Mouse (Mus musculus) brown adipose tissue, adult 24 weeks (tissue): ENCODE results near the gene Cnot11. TPM values are rescaled to one million over a fixed set of nuclear protein-coding genes. Genes with fewer than 3 reads are reported as not detected.

Experiments used
- H3K27ac ChIP-seq: fragments of 200-500 bp; replicated peaks from 2 replicates; pipeline ENCODE4 v1.5.1; 2012; ENCODE audit warnings: low read depth, mild to moderate bottlenecking, low read length
- H3K4me1 ChIP-seq: fragments of 200-500 bp; 2 replicates; pipeline ENCODE4 v1.6.1; 2012; ENCODE audit warnings: low read length, mixed read lengths; ENCODE audit not compliant: control insufficient read depth, insufficient read depth, insufficient read length
- H3K4me3 ChIP-seq: fragments of 200-500 bp; 2 replicates; pipeline ENCODE4 v1.5.1; 2012; ENCODE audit warnings: low read depth, mild to moderate bottlenecking, low read length, moderate library complexity; ENCODE audit not compliant: insufficient read depth
- polyA plus RNA-seq: library from polyadenylated mRNA; stranded (reverse); fragments of >200 nt; gene quantifications from 2 replicates; pipeline ENCODE4 v1.2.4, GENCODE M21; 2012; ENCODE audit not compliant: missing spikeins, insufficient read depth, insufficient read length

Gene Cnot11
- polyA plus RNA-seq, 1 experiment, result 9.6 TPM

DNA sequence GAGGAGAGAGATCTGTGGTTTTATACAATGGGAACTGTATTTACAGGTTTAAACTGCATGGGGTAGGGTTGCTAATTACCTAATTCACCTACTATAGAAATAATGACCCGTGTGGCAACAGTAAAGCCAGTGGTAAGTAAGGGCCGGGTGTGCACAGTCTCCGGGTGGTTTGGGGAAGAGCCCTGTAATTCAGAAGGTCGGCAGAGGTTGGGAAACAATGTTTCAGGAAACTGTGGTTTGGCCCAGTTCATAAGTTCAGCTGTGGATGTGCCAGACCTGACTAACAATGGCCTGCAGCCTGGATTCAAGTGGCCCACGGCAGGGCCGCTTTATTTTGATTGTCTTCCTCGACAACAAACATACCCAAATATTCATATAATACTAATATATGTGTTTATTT lies 9.0 kb upstream of the Cnot11 start:
- H3K4me3 ChIP-seq, result no peak overlapping the region
- no peak overlapping the region for H3K27ac ChIP-seq
- no peaks in the 10 kb centered on the region for H3K4me1 ChIP-seq

DNA sequence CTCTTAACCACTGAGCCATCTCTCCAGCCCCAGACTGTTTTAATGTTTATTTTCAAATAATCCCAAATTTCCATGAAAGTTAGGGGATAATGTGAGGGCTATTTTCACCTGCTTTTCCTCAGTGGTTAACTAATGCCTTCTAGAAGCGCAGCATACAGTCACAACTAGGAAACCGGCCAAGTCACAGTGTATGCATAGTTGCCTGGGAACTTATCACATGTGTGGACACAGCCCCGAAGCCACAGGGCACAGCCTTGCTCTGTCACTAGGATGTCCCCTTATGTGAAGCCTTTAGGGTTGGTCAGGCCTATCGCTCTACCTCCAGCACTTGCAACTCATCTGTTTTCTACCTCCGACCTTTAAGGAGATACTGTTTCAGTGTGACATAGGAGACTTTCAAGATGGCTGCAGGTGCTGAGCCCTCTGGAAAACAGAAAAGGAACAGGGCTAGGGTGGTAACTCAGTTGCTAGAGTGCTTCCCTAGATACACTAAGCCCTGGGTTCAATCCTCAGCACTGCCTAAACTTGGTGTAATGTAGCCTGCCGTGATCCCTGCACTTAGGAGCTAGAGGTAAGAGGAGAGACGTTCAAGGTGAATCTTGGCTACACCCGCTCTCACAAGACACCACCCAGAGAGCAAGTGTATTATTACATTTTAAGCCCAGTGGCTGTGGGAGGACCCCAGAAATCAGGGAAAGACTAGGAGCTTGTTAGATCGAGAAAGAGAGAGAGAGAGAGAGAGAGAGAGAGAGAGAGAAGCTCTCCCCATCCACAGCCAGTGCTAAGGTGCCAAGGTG lies 8.2 kb upstream of the Cnot11 start:
- Histone ChIP-seq H3K4me1 (no peaks in the 10 kb centered on the region), H3K27ac (no peak overlapping the region), H3K4me3 (no peak overlapping the region)

DNA sequence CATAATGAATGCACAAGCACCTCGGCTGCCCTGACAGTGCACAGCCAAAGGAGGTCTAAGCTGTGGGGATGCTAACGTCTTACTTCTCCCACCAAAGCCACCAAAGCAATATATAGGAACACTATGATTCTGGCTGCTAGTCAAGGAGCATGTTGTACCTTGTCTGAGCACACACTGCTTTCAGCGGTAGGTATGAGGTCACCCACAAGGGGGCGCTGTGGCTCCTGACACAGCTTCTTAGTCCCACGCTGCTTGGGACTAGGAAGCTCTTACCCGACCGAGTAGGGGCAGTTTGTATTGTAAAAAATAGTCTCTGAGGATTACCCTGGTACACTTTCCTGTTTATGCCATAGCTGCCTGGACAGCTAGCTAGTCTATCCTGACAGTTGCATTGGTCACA lies 7.4 kb upstream of the Cnot11 start:
- Histone ChIP-seq H3K27ac (no peak overlapping the region), H3K4me3 (no peak overlapping the region), H3K4me1 (no peaks in the 10 kb centered on the region)

DNA sequence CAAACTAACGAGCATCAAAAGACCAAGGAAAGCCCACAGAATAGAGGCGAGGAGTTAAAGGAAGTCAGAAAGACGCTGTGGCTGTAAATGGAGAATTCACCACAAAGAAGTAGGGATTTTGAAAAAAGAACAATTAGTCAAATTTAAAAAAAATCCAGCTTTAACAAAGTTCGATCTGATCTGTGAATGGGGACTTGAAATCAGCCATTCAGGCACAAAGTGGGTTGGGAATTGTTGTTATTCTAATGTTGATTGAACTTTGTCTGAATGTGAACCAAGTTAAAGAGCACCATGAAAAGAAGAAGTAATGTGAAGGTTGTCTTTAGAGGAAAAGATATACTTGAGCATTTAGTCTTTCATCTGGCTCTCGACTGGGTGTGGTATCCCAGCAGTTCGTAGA lies 6.5 kb upstream of the Cnot11 start:
- H3K4me1 ChIP-seq, result no peaks in the 10 kb centered on the region
- H3K4me3 ChIP-seq, result no peak overlapping the region
- H3K27ac ChIP-seq, result no peak overlapping the region

DNA sequence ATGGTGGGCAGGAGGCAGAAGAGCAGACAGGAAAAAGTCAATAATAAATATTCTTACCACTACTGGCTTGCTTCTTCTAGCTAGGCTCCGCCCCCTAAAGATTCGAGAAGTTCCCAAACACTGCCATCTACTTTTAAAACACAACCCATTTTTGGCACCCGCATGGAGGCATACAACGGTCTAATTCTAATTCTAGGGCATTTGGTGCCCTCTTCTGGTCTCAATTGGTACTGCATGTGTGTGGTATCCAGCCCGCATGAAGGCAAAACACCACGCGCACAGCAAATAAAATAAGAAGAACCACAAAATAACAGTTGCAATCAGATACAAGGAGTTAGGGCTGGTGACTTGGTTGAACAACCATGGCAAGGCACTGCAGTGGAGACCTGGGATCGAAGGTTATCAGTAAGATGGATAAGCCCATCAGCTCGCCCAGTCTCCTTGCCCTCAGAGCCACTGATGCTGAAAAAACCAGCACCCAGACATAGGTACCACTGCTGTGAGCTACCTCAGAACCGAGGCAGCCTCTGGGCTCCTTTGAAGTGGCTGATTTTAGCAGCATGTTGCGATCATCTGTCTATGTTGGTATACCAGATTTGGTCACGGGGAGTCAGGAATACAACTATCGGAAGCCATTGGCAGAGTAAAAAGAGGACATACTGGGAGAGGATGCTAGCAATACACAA lies 4.4 kb upstream of the Cnot11 start:
- Histone ChIP-seq H3K27ac (no peak overlapping the region), H3K4me1 (no peaks in the 10 kb centered on the region), H3K4me3 (no peak overlapping the region)

DNA sequence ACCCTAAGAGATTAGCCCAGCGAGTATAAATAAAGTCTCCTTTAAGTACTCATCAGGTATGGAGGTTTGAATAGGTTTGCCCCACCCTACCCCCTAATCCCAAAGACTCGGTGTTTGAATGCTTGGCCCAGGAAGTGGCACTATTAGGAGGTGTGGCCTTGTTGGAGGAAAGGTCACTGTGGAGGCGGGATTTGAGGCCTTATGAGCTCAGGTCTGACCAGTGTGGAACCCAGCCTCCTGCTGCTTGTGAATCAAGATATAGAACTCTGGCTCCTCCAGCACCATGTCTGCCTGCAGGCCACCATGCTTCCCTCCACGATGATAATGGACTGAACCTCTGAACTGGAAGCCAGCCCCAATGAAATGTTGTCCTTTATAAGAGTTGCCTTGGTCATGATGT lies 3.8 kb upstream of the Cnot11 start:
- H3K4me3 ChIP-seq, result no peak overlapping the region
- H3K4me1 ChIP-seq, result no peaks in the 10 kb centered on the region
- no peak overlapping the region for H3K27ac ChIP-seq

GRCm38 (mm10) chr1:39533917-39534316 lies 875 bp upstream of the Cnot11 start:
- H3K4me3 ChIP-seq, result no peak overlapping the region
- peaks cover 4% of the 10 kb centered on the region; the same call in 1 of the 2 replicates for H3K4me1 ChIP-seq
- no peak overlapping the region for H3K27ac ChIP-seq

DNA sequence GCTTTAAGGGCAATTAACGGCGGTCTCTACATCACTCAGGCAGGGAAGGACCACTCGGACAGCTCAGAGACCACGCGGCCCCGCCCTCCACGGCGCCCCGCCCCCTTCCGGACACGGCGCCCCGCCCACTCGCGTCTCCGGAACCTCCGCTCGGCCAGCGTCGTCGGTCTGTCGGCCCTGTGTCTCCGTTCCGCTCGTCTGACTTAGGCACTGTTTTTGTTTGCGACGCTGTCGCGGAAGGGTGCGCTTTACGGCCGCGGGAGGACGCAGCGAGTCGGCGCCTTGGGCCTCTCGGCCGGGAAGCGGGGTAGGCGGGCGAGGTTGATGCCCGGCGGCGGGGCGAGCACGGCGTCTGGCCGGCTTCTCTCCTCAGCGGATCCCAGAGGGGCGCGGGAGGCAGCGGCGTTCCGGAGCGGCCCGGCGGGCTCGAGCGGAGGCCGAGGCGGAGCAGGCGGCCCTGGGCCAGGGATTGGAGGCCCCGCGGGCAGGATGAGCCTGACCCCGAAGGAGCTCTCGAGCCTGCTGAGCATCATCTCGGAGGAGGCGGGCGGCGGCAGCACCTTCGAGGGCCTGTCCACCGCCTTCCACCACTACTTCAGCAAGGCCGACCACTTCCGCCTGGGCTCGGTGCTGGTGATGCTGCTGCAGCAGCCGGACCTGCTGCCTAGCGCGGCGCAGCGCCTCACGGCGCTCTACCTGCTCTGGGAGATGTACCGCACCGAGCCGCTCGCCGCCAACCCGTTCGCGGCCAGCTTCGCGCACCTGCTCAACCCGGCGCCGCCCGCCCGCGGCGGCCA lies 921 bp downstream of the Cnot11 start:
- H3K27ac ChIP-seq, result peak overlapping the region; percentile 36; the same call in 1 of the 2 replicates
- peak overlapping the region; percentile 85 for H3K4me3 ChIP-seq
- peaks cover 4% of the 10 kb centered on the region; the same call in 1 of the 2 replicates for H3K4me1 ChIP-seq

DNA sequence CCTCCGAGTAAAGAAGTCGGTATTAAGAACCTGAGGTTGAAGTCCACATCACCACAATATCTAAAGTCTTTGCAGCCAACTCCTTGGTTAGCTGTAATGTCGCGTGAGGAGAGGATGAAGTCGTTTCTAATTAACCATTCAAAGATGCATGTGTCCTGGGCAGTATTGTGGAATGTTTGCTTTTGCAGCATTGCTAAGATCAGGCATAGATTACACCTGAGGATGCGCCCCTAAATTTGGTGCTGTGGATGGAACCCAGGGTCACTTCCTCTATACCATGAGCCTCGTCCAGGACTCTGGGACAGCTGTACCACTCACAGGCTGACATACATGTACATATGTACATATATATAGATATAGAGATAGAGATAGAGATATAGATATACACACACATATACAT lies 1.9 kb downstream of the Cnot11 start:
- H3K4me1 ChIP-seq, result peaks cover 4% of the 10 kb centered on the region; the same call in 1 of the 2 replicates
- H3K4me3 ChIP-seq, result peak overlapping the region; percentile 85
- no peak overlapping the region for H3K27ac ChIP-seq

GRCm38 (mm10) chr1:39537631-39538380 lies 3.0 kb downstream of the Cnot11 start:
- Histone ChIP-seq H3K4me1 (peaks cover 4% of the 10 kb centered on the region; the same call in 1 of the 2 replicates), H3K27ac (no peak overlapping the region), H3K4me3 (no peak overlapping the region)

- H3K4me1 ChIP-seq, result peaks cover 4% of the 10 kb centered on the region; the same call in 1 of the 2 replicates
- no peak overlapping the region for H3K27ac ChIP-seq
- no peak overlapping the region for H3K4me3 ChIP-seq
Observed at GRCm38 (mm10) chr1:39540592-39540991, 5.8 kb downstream of the Cnot11 start.

GRCm38 (mm10) chr1:39545589-39545988 lies 10.8 kb downstream of the Cnot11 start:
- no peaks in the 10 kb centered on the region for H3K4me1 ChIP-seq
- no peak overlapping the region for H3K27ac ChIP-seq
- no peak overlapping the region for H3K4me3 ChIP-seq

DNA sequence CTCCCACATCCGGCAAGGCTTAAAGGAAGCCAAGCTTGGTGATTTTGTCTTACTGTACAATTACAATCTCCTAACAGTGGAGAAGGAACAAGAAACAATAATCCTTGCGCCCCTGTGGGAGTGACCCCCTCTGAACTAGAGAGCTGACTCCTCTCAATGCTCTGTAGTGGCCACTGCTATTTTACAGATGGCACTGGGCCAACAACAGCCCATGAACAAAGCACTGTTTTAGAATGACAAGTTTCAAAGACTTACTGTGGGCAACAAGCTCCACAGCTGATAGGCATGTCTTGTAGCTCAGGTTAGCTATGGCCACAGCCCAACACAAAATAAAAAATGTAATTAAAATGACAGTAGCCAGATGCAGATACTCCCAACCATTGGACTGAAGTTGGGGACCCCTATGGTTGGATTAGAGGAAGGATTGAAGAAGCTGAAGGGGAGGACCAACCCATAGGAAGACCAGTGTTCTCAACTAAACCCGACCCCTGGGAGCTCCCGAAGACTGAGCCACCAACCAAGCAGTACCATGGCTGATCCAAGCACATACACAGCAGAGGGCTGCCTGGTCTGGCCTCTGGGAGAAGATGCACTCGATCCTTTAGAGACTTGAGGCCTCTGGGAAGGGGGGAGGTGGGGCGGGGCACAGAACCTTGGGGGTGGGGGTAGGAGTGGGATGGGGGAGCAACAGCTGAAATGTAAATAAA lies 11.5 kb downstream of the Cnot11 start:
- Histone ChIP-seq H3K4me1 (no peaks in the 10 kb centered on the region), H3K4me3 (no peak overlapping the region), H3K27ac (no peak overlapping the region)

DNA sequence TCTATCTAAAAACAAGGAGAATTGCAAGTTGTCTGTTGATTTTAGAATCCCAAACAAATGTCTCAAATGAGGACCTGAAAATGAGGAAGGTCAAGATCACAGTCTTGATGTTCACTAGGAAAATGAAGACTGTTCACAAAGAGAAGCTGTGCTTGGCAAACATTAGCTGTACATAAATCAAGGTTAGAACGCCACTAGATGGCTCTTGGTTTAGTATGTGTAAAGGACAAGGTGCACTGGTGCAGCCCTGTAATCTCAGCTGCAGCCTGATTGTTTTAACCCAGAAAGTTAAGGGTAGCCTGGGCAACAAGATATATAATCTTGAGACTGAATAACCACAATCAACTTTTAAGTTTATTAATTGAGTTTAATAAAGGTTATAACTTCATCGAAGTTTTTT lies 12.4 kb downstream of the Cnot11 start:
- H3K27ac ChIP-seq, result no peak overlapping the region
- H3K4me1 ChIP-seq, result no peaks in the 10 kb centered on the region
- H3K4me3 ChIP-seq, result no peak overlapping the region
